Mouse (Mus musculus) E14TG2a.4 (cell line): ENCODE data around the gene Thap2.

Source experiments
- H3K27me3 ChIP-seq: 2 replicates; pipeline ENCODE4 v1.6.1; 2014; ENCODE audit warnings: low read length, control low read depth; ENCODE audit not compliant: insufficient read depth
- H3K36me3 ChIP-seq: 2 replicates; pipeline ENCODE4 v1.6.1; 2014; ENCODE audit warnings: low read length, control low read depth; ENCODE audit not compliant: insufficient read depth
- H3K4me1 ChIP-seq: replicated peaks from 2 replicates; pipeline ENCODE4 v1.6.1; 2014; ENCODE audit warnings: low read depth, low read length, control low read depth
- H3K4me3 ChIP-seq: replicated peaks from 2 replicates; pipeline ENCODE4 v1.5.1; 2014; ENCODE audit warnings: mild to moderate bottlenecking, low read length
- H3K9me3 ChIP-seq: 2 replicates; pipeline ENCODE4 v1.6.1; 2014; ENCODE audit warnings: low read length, control low read depth
- CTCF ChIP-seq: conservative IDR thresholded peaks from 2 replicates; pipeline ENCODE4 v1.5.1; 2014; ENCODE audit warnings: low read length
- NANOG ChIP-seq: IDR thresholded peaks from 2 replicates; pipeline ENCODE4 v1.6.1; 2014; ENCODE audit warnings: borderline replicate concordance, low read length, mixed read lengths
- POU5F1 ChIP-seq: IDR thresholded peaks from 2 replicates; pipeline ENCODE4 v1.6.1; 2014; ENCODE audit warnings: low read length, borderline replicate concordance

Thap2 gene

DNA sequence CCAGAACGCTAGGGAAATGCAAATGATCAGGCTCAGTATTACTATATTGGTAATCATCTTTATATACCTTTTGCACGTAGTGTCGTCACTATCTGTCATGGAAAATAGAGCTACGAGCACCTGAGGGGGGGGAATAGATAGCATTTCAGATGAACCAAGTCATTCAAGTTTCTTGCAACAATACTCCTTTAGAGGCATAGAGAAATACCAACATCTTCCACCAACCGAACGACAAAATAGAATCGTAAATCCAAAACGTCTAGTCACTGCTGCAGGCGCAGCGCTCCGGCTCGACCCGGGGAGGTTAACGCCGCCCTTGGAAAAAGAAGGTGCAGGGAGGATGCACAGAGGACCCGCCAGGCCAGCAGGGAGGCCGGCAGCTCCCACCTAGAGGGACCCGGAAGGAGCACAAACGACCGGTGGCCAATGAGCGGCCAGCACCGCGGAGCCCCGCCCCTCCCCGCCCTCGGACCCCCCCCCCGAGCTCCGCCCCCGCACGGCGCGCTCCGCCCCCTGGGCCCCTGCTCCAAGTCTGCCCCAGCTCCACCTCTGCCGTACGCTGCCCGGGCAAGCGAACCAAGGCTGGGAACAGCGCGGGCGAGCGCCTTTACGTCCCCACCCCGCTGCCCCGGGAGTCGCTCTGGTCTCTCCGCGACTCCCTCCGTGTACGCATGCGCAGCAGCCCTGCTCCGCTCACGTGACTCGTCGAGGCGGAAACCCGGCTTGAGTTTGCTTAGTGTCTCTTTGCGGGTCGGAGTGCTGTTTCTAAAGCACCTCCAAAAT lies 22.2 kb downstream of the Thap2 start, which contains the start of gene Tmem19:
Gene Tmem19 (minus strand): TSS at position 662 of the 783 bp plus-strand sequence.
- no peaks in the 10 kb centered on the region for H3K27me3 ChIP-seq
- H3K4me1 ChIP-seq = peaks cover 76% of the 10 kb centered on the region
- H3K4me3 ChIP-seq = peak within 1 kb of the TSS; percentile 84
- H3K36me3 ChIP-seq = peaks cover 5% of the 10 kb centered on the region
- no peaks in the 10 kb centered on the region for H3K9me3 ChIP-seq
- TF ChIP-seq POU5F1 (no peak), CTCF (no peak), NANOG (no peak)

DNA sequence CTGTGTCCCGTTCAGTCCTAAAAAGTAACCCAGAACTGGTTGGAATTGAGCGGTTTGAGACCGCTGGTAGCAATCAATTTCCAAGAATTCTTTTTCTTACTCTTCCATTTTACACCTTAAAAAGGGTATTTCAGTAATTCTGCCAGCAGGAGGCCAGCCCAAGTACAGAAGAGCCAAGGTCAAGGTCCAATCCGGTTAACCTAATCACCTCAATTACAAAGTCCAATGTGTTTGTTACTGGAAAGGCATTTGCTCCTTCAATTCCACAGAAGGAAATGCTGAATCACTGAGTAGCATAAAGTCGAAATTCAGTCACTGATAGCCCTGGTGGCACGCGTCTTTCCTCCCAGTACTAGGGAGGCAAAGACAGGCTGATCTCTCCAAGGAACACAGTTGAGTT lies 25.2 kb downstream of the Thap2 start:
- Histone ChIP-seq H3K4me1 (peaks cover 85% of the 10 kb centered on the region), H3K36me3 (peaks cover 22% of the 10 kb centered on the region), H3K27me3 (no peaks in the 10 kb centered on the region), H3K9me3 (no peaks in the 10 kb centered on the region), H3K4me3 (peak overlapping the region; percentile 62)
- TF ChIP-seq CTCF = no peak
- TF ChIP-seq POU5F1 = no peak
- peak; percentile 32; the same call in 1 of the 2 replicates for TF ChIP-seq NANOG

DNA sequence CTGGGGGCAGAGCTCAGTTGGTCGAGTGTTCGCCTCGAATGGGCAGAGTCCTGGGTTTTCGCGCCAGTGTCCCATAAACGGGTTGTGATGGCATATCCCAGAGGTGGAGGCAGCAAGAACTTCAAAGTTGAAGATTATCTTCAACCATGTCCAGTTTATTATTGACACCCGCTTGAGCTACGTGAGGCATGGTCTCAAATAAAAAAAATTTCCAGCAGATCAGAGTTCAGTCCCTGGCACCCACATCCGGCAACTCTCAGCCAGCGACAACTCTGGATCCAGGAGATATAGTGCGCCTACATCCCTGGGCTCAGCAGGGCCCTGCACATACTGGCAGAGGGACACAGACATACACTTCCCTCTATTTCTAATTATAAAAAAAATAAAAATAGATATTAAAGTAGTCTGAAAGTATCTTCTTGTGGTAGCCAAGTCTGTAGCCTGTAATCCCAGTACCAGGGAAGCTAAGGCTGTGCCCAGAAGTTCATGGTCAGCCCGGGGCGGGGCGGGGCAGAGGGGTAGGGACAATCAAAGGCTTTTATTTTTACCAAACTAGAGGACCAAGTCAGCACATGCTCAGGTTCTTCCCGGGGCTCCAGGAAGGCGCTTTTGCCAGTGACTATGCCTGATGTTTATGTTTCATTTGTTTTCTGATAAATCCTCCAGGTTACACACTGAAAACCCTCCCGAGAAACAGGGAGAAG lies 25.9 kb downstream of the Thap2 start:
- no peaks in the 10 kb centered on the region for H3K9me3 ChIP-seq
- H3K36me3 ChIP-seq = peaks cover 22% of the 10 kb centered on the region
- TF ChIP-seq CTCF = no peak
- no peak for TF ChIP-seq POU5F1
- no peak for TF ChIP-seq NANOG
- H3K4me3 ChIP-seq = peak overlapping the region; percentile 62
- peaks cover 79% of the 10 kb centered on the region for H3K4me1 ChIP-seq
- no peaks in the 10 kb centered on the region for H3K27me3 ChIP-seq

DNA sequence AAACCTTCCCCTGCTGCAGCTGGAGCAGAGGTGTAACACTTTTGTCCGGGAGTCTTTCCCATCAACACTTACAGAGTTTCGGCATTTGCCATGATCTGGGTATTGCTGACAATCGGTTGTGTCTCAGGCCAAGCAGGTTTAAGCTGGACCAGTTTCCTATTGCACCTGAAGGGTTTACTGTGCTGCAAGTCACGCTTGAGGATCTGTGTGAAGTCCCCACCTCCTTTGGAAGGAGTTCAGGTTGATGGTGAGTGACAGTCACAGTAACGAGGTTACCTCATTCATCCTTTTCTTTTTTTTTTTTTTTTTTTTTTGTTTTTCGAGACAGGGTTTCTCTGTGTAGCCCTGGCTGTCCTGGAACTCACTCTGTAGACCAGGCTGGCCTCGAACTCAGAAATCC lies 28.1 kb downstream of the Thap2 start:
- H3K4me1 ChIP-seq = peaks cover 81% of the 10 kb centered on the region
- peaks cover 22% of the 10 kb centered on the region for H3K36me3 ChIP-seq
- no peak overlapping the region for H3K4me3 ChIP-seq
- TF ChIP-seq POU5F1 (no peak), CTCF (no peak), NANOG (no peak)
- no peaks in the 10 kb centered on the region for H3K9me3 ChIP-seq
- no peaks in the 10 kb centered on the region for H3K27me3 ChIP-seq

DNA sequence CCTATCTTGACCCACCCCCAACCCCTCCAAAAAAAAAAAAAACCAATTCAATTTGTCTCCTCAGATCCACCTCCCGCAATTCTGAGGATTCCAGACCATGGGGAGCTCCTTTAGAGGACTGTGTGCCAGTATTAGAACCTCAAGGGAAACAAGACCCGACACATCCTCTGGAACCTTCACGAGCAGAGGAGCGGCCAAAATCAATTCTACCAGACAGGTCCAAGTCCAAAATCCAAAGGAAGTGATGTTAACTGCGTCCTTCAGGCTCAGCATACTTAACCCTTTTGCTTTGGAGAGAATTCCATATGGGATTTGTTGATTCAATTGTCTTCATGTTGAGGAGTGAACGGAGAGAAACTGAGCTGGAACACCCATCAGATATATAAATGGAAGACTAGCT lies 29.2 kb downstream of the Thap2 start:
- Histone ChIP-seq H3K4me3 (no peak overlapping the region), H3K4me1 (peaks cover 81% of the 10 kb centered on the region), H3K27me3 (no peaks in the 10 kb centered on the region), H3K9me3 (no peaks in the 10 kb centered on the region), H3K36me3 (peaks cover 22% of the 10 kb centered on the region)
- TF ChIP-seq CTCF = no peak
- TF ChIP-seq NANOG = no peak
- no peak for TF ChIP-seq POU5F1

DNA sequence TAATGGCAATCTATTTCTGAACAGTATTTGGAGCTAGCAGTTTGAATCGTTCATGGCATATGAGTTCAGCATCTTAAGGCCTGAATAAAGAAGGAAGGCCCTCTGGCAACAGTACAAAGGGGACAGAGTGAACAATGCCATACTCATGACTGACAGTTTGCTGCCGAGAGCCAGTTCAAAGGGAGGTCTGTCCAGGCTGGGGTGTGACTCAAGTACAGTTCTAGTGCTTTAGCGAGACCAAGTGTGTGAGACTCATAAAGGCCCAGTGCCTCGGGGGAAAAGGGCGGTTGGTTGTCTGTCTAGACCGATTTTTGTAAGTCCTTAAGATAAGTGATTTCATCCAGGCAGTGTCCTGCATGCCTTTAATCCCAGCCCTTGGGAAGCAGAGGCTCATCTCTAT lies 29.7 kb downstream of the Thap2 start:
- H3K27me3 ChIP-seq = no peaks in the 10 kb centered on the region
- H3K4me3 ChIP-seq = no peak overlapping the region
- no peak for TF ChIP-seq CTCF
- TF ChIP-seq POU5F1 = no peak
- TF ChIP-seq NANOG = no peak
- no peaks in the 10 kb centered on the region for H3K9me3 ChIP-seq
- H3K4me1 ChIP-seq = peaks cover 82% of the 10 kb centered on the region
- peaks cover 22% of the 10 kb centered on the region for H3K36me3 ChIP-seq

DNA sequence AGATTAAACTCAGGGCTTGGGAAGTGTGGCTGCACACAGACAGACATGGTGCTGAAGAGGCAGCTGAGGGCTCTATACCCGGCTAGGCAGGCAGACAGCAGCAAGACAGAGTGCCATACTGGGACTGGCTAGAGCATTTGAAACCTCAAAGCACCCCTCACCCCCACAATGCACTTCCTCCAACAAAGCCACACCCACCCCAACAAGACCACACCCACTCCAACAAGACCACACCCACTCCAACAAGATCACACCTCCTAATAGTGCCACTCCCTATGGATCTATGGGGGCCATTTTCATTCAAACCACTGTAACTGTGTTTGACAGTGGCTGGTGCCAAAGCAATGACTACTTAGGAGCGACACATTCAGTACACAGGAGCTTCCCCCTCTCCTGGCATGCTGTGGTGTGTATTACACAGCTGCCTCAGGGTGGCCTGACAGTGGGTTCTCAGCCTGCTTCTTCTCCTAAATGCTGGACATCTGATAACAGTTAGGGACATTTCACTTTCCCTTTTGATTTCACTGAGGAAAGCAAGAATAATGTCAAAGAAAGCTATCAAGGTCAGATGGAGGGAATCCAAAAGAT lies 33.3 kb downstream of the Thap2 start:
- Histone ChIP-seq H3K27me3 (no peaks in the 10 kb centered on the region), H3K4me3 (no peak overlapping the region; the same call in 1 of the 2 replicates), H3K36me3 (peaks cover 11% of the 10 kb centered on the region), H3K4me1 (peaks cover 62% of the 10 kb centered on the region), H3K9me3 (no peaks in the 10 kb centered on the region)
- no peak for TF ChIP-seq POU5F1
- no peak for TF ChIP-seq CTCF
- TF ChIP-seq NANOG = peak; percentile 33; the same call in 1 of the 2 replicates

DNA sequence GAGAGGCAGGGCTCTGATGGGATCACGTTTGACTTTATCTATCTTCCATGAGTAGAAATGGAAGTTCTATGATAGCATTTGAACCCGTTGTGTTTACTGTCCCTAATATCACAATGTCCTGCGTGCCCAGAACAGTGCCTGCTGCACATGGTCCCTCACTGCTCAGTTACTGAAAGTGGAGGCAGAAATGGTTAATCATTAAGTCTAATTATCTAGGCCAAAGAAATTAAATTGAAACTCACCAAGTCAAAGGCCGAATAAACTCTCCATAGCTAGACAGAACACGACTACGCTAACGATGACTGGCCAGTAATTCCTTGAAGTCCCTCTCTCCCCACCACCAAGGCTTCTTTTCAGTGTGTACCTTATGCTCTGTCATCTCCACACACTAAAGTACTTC lies 34.7 kb downstream of the Thap2 start:
- Histone ChIP-seq H3K4me3 (no peak overlapping the region), H3K27me3 (no peaks in the 10 kb centered on the region), H3K9me3 (no peaks in the 10 kb centered on the region), H3K36me3 (peaks cover 10% of the 10 kb centered on the region), H3K4me1 (peaks cover 48% of the 10 kb centered on the region)
- no peak for TF ChIP-seq POU5F1
- TF ChIP-seq NANOG = no peak
- no peak for TF ChIP-seq CTCF
